Mouse (Mus musculus): ENCODE results near the gene Lexm. TPM values are rescaled to one million over a fixed set of nuclear protein-coding genes. Genes with fewer than 3 reads are reported as not detected.

The Lexm gene
- total and polyA plus RNA-seq, 3 experiments: 0.19 to 0.21 TPM; not detected in 1

DNA sequence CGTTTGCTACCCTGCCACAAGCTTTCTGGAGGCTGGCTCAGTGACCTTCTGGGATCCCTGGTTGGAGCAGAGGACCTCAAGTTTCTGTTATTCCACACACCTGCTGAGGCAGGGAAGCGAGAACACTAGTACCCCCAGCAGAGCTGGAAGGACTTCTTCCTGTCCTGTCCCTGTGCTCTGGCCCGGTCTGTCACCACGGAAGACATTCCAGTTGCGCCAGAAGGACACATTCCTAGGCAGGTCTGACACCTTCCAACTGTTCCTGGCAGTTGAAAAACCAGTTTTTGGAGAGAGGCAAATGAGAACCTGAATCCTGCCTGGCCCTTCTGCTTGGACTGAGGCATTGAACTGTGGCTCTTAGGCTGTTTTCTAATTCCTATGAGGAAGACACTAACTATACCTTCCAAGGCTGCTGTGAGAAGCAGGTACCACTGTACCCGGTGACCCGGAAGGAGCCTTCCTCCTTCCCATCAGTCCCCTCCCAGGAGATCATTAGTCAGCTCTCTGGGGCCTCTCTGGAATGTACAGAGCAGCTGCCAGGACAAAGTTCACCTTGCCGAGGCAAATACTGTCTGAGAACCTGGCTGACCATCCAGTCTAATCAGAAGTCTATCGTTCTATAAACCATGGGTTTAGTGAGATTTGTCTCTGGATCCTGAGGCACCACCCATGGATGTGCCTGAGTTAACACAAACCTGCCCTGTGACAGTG, 11.8 kb upstream of the Lexm start:
- Histone ChIP-seq H3K27ac (ENCODE audit: insufficient read depth, low read depth) (no peak overlapping the region), H3K9ac (ENCODE audit: insufficient read depth, low read depth) (no peak overlapping the region), H3K4me1 (ENCODE audit: control insufficient read depth in 1 of 2, insufficient read depth in 2 of 2) (peaks cover 0 to 8% of the 10 kb centered on the region in 2 experiments; a peak in 2 of 4 replicates), H3K9me3 (replicated peaks; ENCODE audit: low read length) (no peaks in the 10 kb centered on the region), H3K79me2 (replicated peaks; ENCODE audit: control insufficient read depth, extremely low read depth, insufficient read depth, poor library complexity, severe bottlenecking) (no peaks in the 10 kb centered on the region), H3K4me3 (replicated peaks in 1 of 3; ENCODE audit: low read depth in 2 of 3, low read length in 2 of 3, poor library complexity in 1 of 3) (no peak overlapping the region), H3K4me2 (ENCODE audit: insufficient read depth, low read depth, poor library complexity, severe bottlenecking) (no peak overlapping the region), H3K27me3 (replicated peaks) (peaks cover 64% of the 10 kb centered on the region), H3K36me3 (replicated peaks in 1 of 2; ENCODE audit: control insufficient read depth in 1 of 2, insufficient read depth in 1 of 2, low read length in 1 of 2) (no peaks in the 10 kb centered on the region)
- no peak for DNase-seq (ENCODE audit: extremely low read depth)
- dilution Hi-C loops (cut with MboI; ENCODE audit: extremely low pct_ligation_motif_present, extremely low pct_unique_long_range_greater_than_20kb, low sequenced_read_pairs): no loop called here
- TF ChIP-seq PAX5 (IDR thresholded peaks at IDR 0.05; ENCODE audit: low read length): no peak
- no peak for TF ChIP-seq POLR2AphosphoS2 (IDR thresholded peaks at IDR 0.05; ENCODE audit: low read depth, low read length)
- no peak for TF ChIP-seq SIN3A (IDR thresholded peaks at IDR 0.05; ENCODE audit: low read length)
- TF ChIP-seq SMC3 (IDR thresholded peaks at IDR 0.05; ENCODE audit: low read depth, low read length): no peak
- TF ChIP-seq ELF1 (IDR thresholded peaks at IDR 0.05; ENCODE audit: low read depth, low read length): no peak
- in situ Hi-C loops (cut with MboI; ENCODE audit: low pct_ligation_motif_present, low pct_unique_long_range_greater_than_20kb, low sequenced_read_pairs): loop anchor here (5.0 to 25.0 kb wide), 2 partner anchors 78 to 533 kb away; no protein-coding TSS in a partner anchor

DNA sequence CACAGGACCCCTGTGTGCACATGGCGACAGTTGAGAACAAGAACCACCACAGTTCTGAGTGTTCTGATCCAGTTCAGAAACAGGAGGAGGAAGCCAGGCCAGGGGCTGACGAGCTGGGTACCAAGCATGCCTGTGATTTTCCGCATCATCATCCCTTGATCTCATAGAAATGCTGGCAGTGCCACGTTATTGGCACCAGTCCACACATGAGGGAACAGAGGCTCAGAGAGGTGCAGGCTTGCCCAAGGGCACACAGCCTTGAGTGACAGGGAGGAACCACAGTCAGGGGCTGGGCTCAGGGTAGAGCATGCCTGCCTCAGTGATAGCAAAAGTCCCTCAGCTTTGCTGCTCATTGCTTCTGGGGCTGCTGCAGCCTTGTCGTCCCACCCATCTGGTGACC, 10.8 kb upstream of the Lexm start:
- no peak overlapping the region for H3K9ac ChIP-seq (ENCODE audit: insufficient read depth, low read depth)
- H3K27ac ChIP-seq (ENCODE audit: insufficient read depth, low read depth): no peak overlapping the region
- H3K79me2 ChIP-seq (replicated peaks; ENCODE audit: control insufficient read depth, extremely low read depth, insufficient read depth, poor library complexity, severe bottlenecking): no peaks in the 10 kb centered on the region
- dilution Hi-C loops (cut with MboI; ENCODE audit: extremely low pct_ligation_motif_present, extremely low pct_unique_long_range_greater_than_20kb, low sequenced_read_pairs) (no loop called here), in situ Hi-C loops (cut with MboI; ENCODE audit: low pct_ligation_motif_present, low pct_unique_long_range_greater_than_20kb, low sequenced_read_pairs) (loop anchor here (5.0 to 25.0 kb wide), 2 partner anchors 79 to 534 kb away; no protein-coding TSS in a partner anchor)
- H3K4me3 ChIP-seq (replicated peaks in 1 of 3; ENCODE audit: low read depth in 2 of 3, low read length in 2 of 3, poor library complexity in 1 of 3): no peak overlapping the region
- no peaks in the 10 kb centered on the region for H3K36me3 ChIP-seq (replicated peaks in 1 of 2; ENCODE audit: control insufficient read depth in 1 of 2, insufficient read depth in 1 of 2, low read length in 1 of 2)
- H3K4me2 ChIP-seq (ENCODE audit: insufficient read depth, low read depth, poor library complexity, severe bottlenecking): no peak overlapping the region
- DNase-seq (ENCODE audit: extremely low read depth): no peak
- H3K27me3 ChIP-seq (replicated peaks): peaks cover 64% of the 10 kb centered on the region
- H3K4me1 ChIP-seq (ENCODE audit: control insufficient read depth in 1 of 2, insufficient read depth in 2 of 2): peaks cover 0 to 8% of the 10 kb centered on the region in 2 experiments; a peak in 2 of 4 replicates
- TF ChIP-seq NELFE (IDR thresholded peaks at IDR 0.05; ENCODE audit: low read depth, low read length): no peak
- TF ChIP-seq MAZ (IDR thresholded peaks at IDR 0.05; ENCODE audit: low read depth, low read length): no peak
- TF ChIP-seq TBP (conservative IDR thresholded peaks at IDR 0.05; ENCODE audit: low read depth, low read length): no peak
- no peak for TF ChIP-seq MAX (IDR thresholded peaks at IDR 0.05; ENCODE audit: low read length)
- TF ChIP-seq MAFK (IDR thresholded peaks at IDR 0.05; ENCODE audit: insufficient replicate concordance, low read length): no peak
- TF ChIP-seq IRF4 (IDR thresholded peaks at IDR 0.05; ENCODE audit: low read depth, low read length): no peak
- TF ChIP-seq TCF12 (IDR thresholded peaks at IDR 0.05; ENCODE audit: low read depth, low read length): no peak
- no peak for TF ChIP-seq ELF1 (IDR thresholded peaks at IDR 0.05; ENCODE audit: low read depth, low read length)
- no peak for TF ChIP-seq POLR2AphosphoS2 (IDR thresholded peaks at IDR 0.05; ENCODE audit: low read depth, low read length)
- no peak for TF ChIP-seq USF2 (conservative IDR thresholded peaks at IDR 0.05; ENCODE audit: low read depth, low read length)
- no peak for TF ChIP-seq UBTF (IDR thresholded peaks at IDR 0.05; ENCODE audit: low read depth, low read length)
- TF ChIP-seq RAD21 (IDR thresholded peaks at IDR 0.05; ENCODE audit: low read depth, low read length): no peak
- no peak for TF ChIP-seq POLR2A (IDR thresholded peaks at IDR 0.05; ENCODE audit: low read depth, low read length)
- TF ChIP-seq JUN (IDR thresholded peaks at IDR 0.05; ENCODE audit: insufficient read depth, low read depth, low read length): no peak
- TF ChIP-seq PAX5 (IDR thresholded peaks at IDR 0.05; ENCODE audit: low read length): no peak
- TF ChIP-seq CHD2 (IDR thresholded peaks at IDR 0.05; ENCODE audit: low read length): no peak
- TF ChIP-seq SIN3A (IDR thresholded peaks at IDR 0.05; ENCODE audit: low read length): no peak
- no peak for TF ChIP-seq NRF1 (IDR thresholded peaks at IDR 0.05; ENCODE audit: low read depth, low read length)
- no peak for TF ChIP-seq BHLHE40 (IDR thresholded peaks at IDR 0.05; ENCODE audit: low read depth, low read length)
- H3K9me3 ChIP-seq (replicated peaks; ENCODE audit: low read length): no peaks in the 10 kb centered on the region
